Mouse (Mus musculus) limb, embryonic 10.5 days (tissue): Measurements from ENCODE around the gene Hectd3. TPM values are rescaled to one million over a fixed set of nuclear protein-coding genes. Genes with fewer than 3 reads are reported as not detected.

ENCODE experiments used
- DNase-seq: peaks from one replicate; pipeline ENCODE4 v3.0.0-alpha.2; 2017; ENCODE audit warnings: low spot score
- H3K27ac ChIP-seq: fragments of 300-500 bp; sonication (generic); 2 replicates; pipeline ENCODE4 v1.5.1; 2016; ENCODE audit warnings: mild to moderate bottlenecking
- H3K27me3 ChIP-seq: fragments of 300-500 bp; sonication (generic); 2 replicates; pipeline ENCODE4 v1.6.1; 2016; ENCODE audit warnings: low read depth, mild to moderate bottlenecking; ENCODE audit not compliant: poor library complexity, severe bottlenecking
- H3K36me3 ChIP-seq: fragments of 300-500 bp; sonication (generic); 2 replicates; pipeline ENCODE4 v1.6.1; 2016; ENCODE audit warnings: mild to moderate bottlenecking, moderate library complexity
- H3K4me1 ChIP-seq: fragments of 300-500 bp; sonication (generic); 2 replicates; pipeline ENCODE4 v1.6.1; 2016
- H3K4me3 ChIP-seq: fragments of 300-500 bp; sonication (generic); 2 replicates; pipeline ENCODE4 v1.5.1; 2016; ENCODE audit warnings: mild to moderate bottlenecking, moderate library complexity
- H3K9me3 ChIP-seq: fragments of 300-500 bp; sonication (generic); replicated peaks from 2 replicates; pipeline ENCODE4 v1.6.1; 2016; ENCODE audit warnings: mild to moderate bottlenecking
- WGBS: fragments of 180-500 bp; shearing (Covaris S2); methylation state at CpG from one replicate; pipeline ENCODE4 v1.1.7; 2016; 5-methylcytosine and 5-hydroxymethylcytosine counted together
- polyA plus RNA-seq: library from polyadenylated mRNA; unstranded; fragments of >200 nt; fragmentation: Nextera tagmentation; extraction: Ambion mirVana; gene quantifications from 2 replicates; pipeline ENCODE4 v1.2.1, GENCODE M21; 2016

Gene Hectd3
- polyA plus RNA-seq, 1 experiment from 2014 or later: 9.6 TPM

- peaks cover 28% of the 10 kb centered on the region for H3K36me3 ChIP-seq
- H3K9me3 ChIP-seq: no peaks in the 10 kb centered on the region
- 86% methylated on average over 16 of the region's 16 CpGs for WGBS
- peaks cover 4% of the 10 kb centered on the region; the same call in 1 of the 2 replicates for H3K27me3 ChIP-seq
- DNase-seq: no peak
- H3K27ac ChIP-seq: no peak overlapping the region
- peaks cover 13% of the 10 kb centered on the region for H3K4me1 ChIP-seq
- no peak overlapping the region for H3K4me3 ChIP-seq
Observed at GRCm38 (mm10) chr4:117001957-117002356, 6.8 kb downstream of the Hectd3 start.

- Histone ChIP-seq H3K4me1 (peaks cover 13% of the 10 kb centered on the region), H3K27me3 (0 out of 2 replicates have a peak, but pooled peaks cover 4% of the 10 kb centered on the region), H3K36me3 (peaks cover 28% of the 10 kb centered on the region), H3K27ac (peak overlapping the region; percentile 56), H3K9me3 (no peaks in the 10 kb centered on the region), H3K4me3 (peak overlapping the region; percentile 19)
- peak; percentile 67 for DNase-seq
- 58% methylated on average over 38 of the region's 38 CpGs for WGBS
Observed at GRCm38 (mm10) chr4:117002543-117003521, 7.7 kb downstream of the Hectd3 start.

GRCm38 (mm10) chr4:117004649-117005048 lies 9.5 kb downstream of the Hectd3 start:
- Histone ChIP-seq H3K27me3 (0 out of 2 replicates have a peak, but pooled peaks cover 4% of the 10 kb centered on the region), H3K9me3 (no peaks in the 10 kb centered on the region), H3K4me1 (peaks cover 13% of the 10 kb centered on the region), H3K36me3 (peaks cover 20% of the 10 kb centered on the region), H3K27ac (no peak overlapping the region), H3K4me3 (no peak overlapping the region)
- WGBS: 86% methylated on average over 4 of the region's 4 CpGs
- no peak for DNase-seq

GRCm38 (mm10) chr4:117005611-117006400 lies 10.7 kb downstream of the Hectd3 start:
- Histone ChIP-seq H3K36me3 (peaks cover 10% of the 10 kb centered on the region), H3K27me3 (0 out of 2 replicates have a peak, but pooled peaks cover 4% of the 10 kb centered on the region), H3K4me1 (peaks cover 13% of the 10 kb centered on the region), H3K27ac (no peak overlapping the region), H3K4me3 (no peak overlapping the region), H3K9me3 (no peaks in the 10 kb centered on the region)
- no peak for DNase-seq
- 76% methylated on average over 7 of the region's 7 CpGs for WGBS

GRCm38 (mm10) chr4:117007058-117007457 lies 11.9 kb downstream of the Hectd3 start:
- H3K27me3 ChIP-seq: 0 out of 2 replicates have a peak, but pooled peaks cover 4% of the 10 kb centered on the region
- no peak overlapping the region for H3K27ac ChIP-seq
- H3K9me3 ChIP-seq: no peaks in the 10 kb centered on the region
- H3K4me3 ChIP-seq: no peak overlapping the region
- H3K4me1 ChIP-seq: peaks cover 12% of the 10 kb centered on the region
- 67% methylated on average over 3 of the region's 3 CpGs for WGBS
- no peak for DNase-seq
- H3K36me3 ChIP-seq: peaks cover 9% of the 10 kb centered on the region

- Histone ChIP-seq H3K4me1 (no peaks in the 10 kb centered on the region), H3K4me3 (no peak overlapping the region), H3K9me3 (no peaks in the 10 kb centered on the region), H3K36me3 (no peaks in the 10 kb centered on the region), H3K27ac (no peak overlapping the region), H3K27me3 (no peaks in the 10 kb centered on the region)
- 80% methylated on average over 5 of the region's 5 CpGs for WGBS
- DNase-seq: no peak
Observed at GRCm38 (mm10) chr4:117010231-117010630, 15.1 kb downstream of the Hectd3 start.

- Histone ChIP-seq H3K4me3 (no peak overlapping the region), H3K4me1 (no peaks in the 10 kb centered on the region; the same call in 1 of the 2 replicates), H3K9me3 (no peaks in the 10 kb centered on the region), H3K27ac (no peak overlapping the region), H3K36me3 (no peaks in the 10 kb centered on the region), H3K27me3 (no peaks in the 10 kb centered on the region)
- 90% methylated on average over 6 of the region's 6 CpGs for WGBS
- DNase-seq: no peak
Observed at GRCm38 (mm10) chr4:117013596-117013995, 18.5 kb downstream of the Hectd3 start.

- Histone ChIP-seq H3K4me1 (peaks cover 9% of the 10 kb centered on the region), H3K27me3 (no peaks in the 10 kb centered on the region), H3K36me3 (no peaks in the 10 kb centered on the region), H3K27ac (no peak overlapping the region), H3K9me3 (no peaks in the 10 kb centered on the region), H3K4me3 (no peak overlapping the region)
- WGBS: 70% methylated on average over 4 of the region's 4 CpGs
- no peak for DNase-seq
Observed at GRCm38 (mm10) chr4:117014901-117015415, 19.8 kb downstream of the Hectd3 start.

- 87% methylated on average over 2 of the region's 2 CpGs for WGBS
- H3K4me1 ChIP-seq: peaks cover 16% of the 10 kb centered on the region
- H3K27ac ChIP-seq: no peak overlapping the region
- no peaks in the 10 kb centered on the region for H3K9me3 ChIP-seq
- DNase-seq: no peak
- H3K4me3 ChIP-seq: no peak overlapping the region
- no peaks in the 10 kb centered on the region for H3K27me3 ChIP-seq
- H3K36me3 ChIP-seq: peaks cover 10% of the 10 kb centered on the region
Observed at GRCm38 (mm10) chr4:117017738-117018137, 22.6 kb downstream of the Hectd3 start.

GRCm38 (mm10) chr4:117018327-117018726 lies 23.2 kb downstream of the Hectd3 start:
- WGBS: 91% methylated on average over 7 of the region's 7 CpGs

GRCm38 (mm10) chr4:117019206-117020134 lies 24.4 kb downstream of the Hectd3 start, which contains the start of gene Eif2b3:
Gene Eif2b3, plus strand, starts transcription at chr4:117019402.
- Histone ChIP-seq H3K9me3 (no peaks in the 10 kb centered on the region), H3K27ac (peak within 1 kb of the TSS; percentile 87), H3K4me3 (peak within 1 kb of the TSS; percentile 80), H3K4me1 (peaks cover 16% of the 10 kb centered on the region), H3K36me3 (peaks cover 28% of the 10 kb centered on the region), H3K27me3 (no peaks in the 10 kb centered on the region)
- DNase-seq: peak; percentile 95
- WGBS: 1% methylated on average over 61 of the region's 61 CpGs

More at GRCm38 (mm10) chr4:117018327-117018726, 23.2 kb downstream of the Hectd3 start:
- Histone ChIP-seq H3K27ac (no peak overlapping the region), H3K4me1 (peaks cover 16% of the 10 kb centered on the region), H3K4me3 (no peak overlapping the region), H3K36me3 (peaks cover 16% of the 10 kb centered on the region), H3K9me3 (no peaks in the 10 kb centered on the region), H3K27me3 (no peaks in the 10 kb centered on the region)
- DNase-seq: no peak

GRCm38 (mm10) chr4:117023469-117023868 lies 28.4 kb downstream of the Hectd3 start:
- peaks cover 49% of the 10 kb centered on the region for H3K36me3 ChIP-seq
- H3K27me3 ChIP-seq: no peaks in the 10 kb centered on the region
- H3K4me3 ChIP-seq: no peak overlapping the region
- peaks cover 16% of the 10 kb centered on the region for H3K4me1 ChIP-seq
- 98% methylated on average over 4 of the region's 4 CpGs for WGBS
- H3K27ac ChIP-seq: no peak overlapping the region
- DNase-seq: no peak
- H3K9me3 ChIP-seq: no peaks in the 10 kb centered on the region
